Comparison of ENCODE assay signal across 7 mouse cellular contexts in genomic region chr6:57703703-57704102, GRCm38 (mm10). TPM values are rescaled to one million over a fixed set of nuclear protein-coding genes. Genes with fewer than 3 reads are reported as not detected.
A peak's percentile ranks its signal among the peaks of the same experiment; 100 is the strongest.
DNase-seq lines count a peak whose midpoint lies in the region; ATAC-seq lines count a peak whose summit lies in the region.

No protein-coding gene starts in this region.

- peak overlapping the region; percentile 92; the same call in 1 of the 2 replicates for H3K27ac ChIP-seq in embryonic facial prominence, embryonic 11.5 days (replicated peaks; ENCODE audit: low read depth, low read length)
- H3K27ac ChIP-seq in hindbrain, embryonic 10.5 days = peak overlapping the region; percentile 99
- peak overlapping the region; percentile 96 for H3K27ac ChIP-seq in liver, embryonic 15.5 days (replicated peaks)
- H3K27ac ChIP-seq in stomach, embryonic 16.5 days (ENCODE audit: low read length) = peak overlapping the region; percentile 98; the same call in 1 of the 2 replicates

- H3K4me1 ChIP-seq in embryonic facial prominence, embryonic 11.5 days (ENCODE audit: control insufficient read depth, insufficient read depth, low read length) = no peaks in the 10 kb centered on the region
- H3K4me1 ChIP-seq in hindbrain, embryonic 10.5 days (replicated peaks) = peaks cover 19% of the 10 kb centered on the region
- peaks cover 20% of the 10 kb centered on the region for H3K4me1 ChIP-seq in liver, embryonic 15.5 days (replicated peaks)
- H3K4me1 ChIP-seq in stomach, embryonic 16.5 days (ENCODE audit: control insufficient read depth, insufficient read depth, low read length) = peaks cover 7% of the 10 kb centered on the region

- H3K27me3 ChIP-seq in embryonic facial prominence, embryonic 11.5 days (ENCODE audit: control insufficient read depth, insufficient read depth, low read length) = no peaks in the 10 kb centered on the region
- no peaks in the 10 kb centered on the region for H3K27me3 ChIP-seq in hindbrain, embryonic 10.5 days (ENCODE audit: insufficient read depth, poor library complexity, severe bottlenecking)
- no peaks in the 10 kb centered on the region for H3K27me3 ChIP-seq in liver, embryonic 15.5 days
- H3K27me3 ChIP-seq in stomach, embryonic 16.5 days (ENCODE audit: control insufficient read depth, insufficient read depth, low read length) = no peaks in the 10 kb centered on the region

- DNase-seq in spleen, postnatal 10 days (ENCODE audit: low spot score in 2 of 2) = peak; percentile 25 to 38
- no peak for DNase-seq in spleen, postnatal 4 days (ENCODE audit: low spot score in 2 of 2)
- DNase-seq in embryonic facial prominence, embryonic 11.5 days (ENCODE audit: low spot score) = peak; percentile 12
- no peak for DNase-seq in hindbrain, embryonic 10.5 days (ENCODE audit: low spot score)
- DNase-seq in right cerebral cortex, postnatal 36 days (ENCODE audit: low spot score in 2 of 2) = no peak

- no peaks in the 10 kb centered on the region for H3K9me3 ChIP-seq in embryonic facial prominence, embryonic 11.5 days (replicated peaks; ENCODE audit: control insufficient read depth, low read length)
- no peaks in the 10 kb centered on the region for H3K9me3 ChIP-seq in hindbrain, embryonic 10.5 days
- H3K9me3 ChIP-seq in liver, embryonic 15.5 days (replicated peaks) = no peaks in the 10 kb centered on the region
- no peaks in the 10 kb centered on the region for H3K9me3 ChIP-seq in stomach, embryonic 16.5 days (replicated peaks; ENCODE audit: control insufficient read depth, low read length)

- H3K9ac ChIP-seq in embryonic facial prominence, embryonic 11.5 days (replicated peaks; ENCODE audit: low read length) = peak overlapping the region; percentile 88
- peak overlapping the region; percentile 82 for H3K9ac ChIP-seq in liver, embryonic 15.5 days
- peak overlapping the region; percentile 89 for H3K9ac ChIP-seq in stomach, embryonic 16.5 days (ENCODE audit: low read length)

- 31% methylated on average over 2 of the region's 2 CpGs for WGBS in embryonic facial prominence, embryonic 11.5 days
- 40% methylated on average over 2 of the region's 2 CpGs for WGBS in hindbrain, embryonic 10.5 days
- 24% methylated on average over 2 of the region's 2 CpGs for WGBS in liver, embryonic 15.5 days (ENCODE audit: insufficient replicate concordance)
- 11% methylated on average over 2 of the region's 2 CpGs for WGBS in stomach, embryonic 16.5 days

- peak; percentile 34 for ATAC-seq in embryonic facial prominence, embryonic 11.5 days (replicated peaks; ENCODE audit: insufficient number of reproducible peaks, low FRiP score, low TSS enrichment, low read depth)
- peak; percentile 2; the same call in 1 of the 2 replicates for ATAC-seq in liver, embryonic 15.5 days (ENCODE audit: insufficient read depth)
- no peak for ATAC-seq in stomach, embryonic 16.5 days (ENCODE audit: insufficient read depth, low FRiP score)

- peak overlapping the region; percentile 62 for H3K4me3 ChIP-seq in embryonic facial prominence, embryonic 11.5 days (ENCODE audit: low read depth, low read length)
- peak overlapping the region; percentile 82 for H3K4me3 ChIP-seq in hindbrain, embryonic 10.5 days
- peak overlapping the region; percentile 75 for H3K4me3 ChIP-seq in liver, embryonic 15.5 days (replicated peaks)
- H3K4me3 ChIP-seq in stomach, embryonic 16.5 days (replicated peaks; ENCODE audit: low read length) = peak overlapping the region; percentile 95

- H3K36me3 ChIP-seq in embryonic facial prominence, embryonic 11.5 days (replicated peaks; ENCODE audit: control insufficient read depth, insufficient read depth, low read depth, low read length) = no peaks in the 10 kb centered on the region
- H3K36me3 ChIP-seq in hindbrain, embryonic 10.5 days = no peaks in the 10 kb centered on the region
- H3K36me3 ChIP-seq in liver, embryonic 15.5 days (replicated peaks) = no peaks in the 10 kb centered on the region
- H3K36me3 ChIP-seq in stomach, embryonic 16.5 days (ENCODE audit: control insufficient read depth, insufficient read depth, low read length) = no peaks in the 10 kb centered on the region

- H3K4me2 ChIP-seq in embryonic facial prominence, embryonic 11.5 days (ENCODE audit: low read depth, low read length) = peak overlapping the region; percentile 57
- H3K4me2 ChIP-seq in liver, embryonic 15.5 days = peak overlapping the region; percentile 84
- H3K4me2 ChIP-seq in stomach, embryonic 16.5 days (ENCODE audit: low read depth, low read length) = peak overlapping the region; percentile 66

RNA-seq across cellular contexts. Expression of gene Lancl2, which starts 1.4 kb away (rescaled TPM):
- polyA plus RNA-seq in embryonic facial prominence, embryonic 11.5 days (2014; fragmentation: Nextera tagmentation; extraction: Ambion mirVana) = 48.5 and 51.1 TPM in 2 replicates
- polyA plus RNA-seq in hindbrain, embryonic 10.5 days (2016; fragmentation: Nextera tagmentation; extraction: Ambion mirVana) = 35.2 and 37.2 TPM in 2 replicates
- polyA plus RNA-seq in liver, embryonic 15.5 days (2015; fragmentation: Nextera tagmentation; extraction: Ambion mirVana) = 13.2 and 14.5 TPM in 2 replicates
- 20.4 and 21.8 TPM in 2 replicates for polyA plus RNA-seq in stomach, embryonic 16.5 days (2015; fragmentation: Nextera tagmentation; extraction: Ambion mirVana)

RNA-seq across cellular contexts. Expression of gene Pyurf, which starts 11.8 kb away (rescaled TPM):
- 18.5 and 19.7 TPM in 2 replicates for polyA plus RNA-seq in embryonic facial prominence, embryonic 11.5 days (2014; fragmentation: Nextera tagmentation; extraction: Ambion mirVana)
- 17.1 and 17.8 TPM in 2 replicates for polyA plus RNA-seq in hindbrain, embryonic 10.5 days (2016; fragmentation: Nextera tagmentation; extraction: Ambion mirVana)
- 6.7 and 6.8 TPM in 2 replicates for polyA plus RNA-seq in liver, embryonic 15.5 days (2015; fragmentation: Nextera tagmentation; extraction: Ambion mirVana)
- polyA plus RNA-seq in stomach, embryonic 16.5 days (2015; fragmentation: Nextera tagmentation; extraction: Ambion mirVana) = 17.3 and 18.4 TPM in 2 replicates

Comparison
In these comparisons a context has a peak if more than half of its experiments do, and no peak if none do; other contexts are left out.
1. DNase-seq: peak in spleen, postnatal 10 days (2 of 2) and embryonic facial prominence, embryonic 11.5 days (single experiment); none in spleen, postnatal 4 days (0 of 2), hindbrain, embryonic 10.5 days (single experiment) and right cerebral cortex, postnatal 36 days (0 of 2).
2. Peak in every context shown above with its lines, with median percentiles within 50 percentile points of each other: H3K27ac ChIP-seq, H3K4me2 ChIP-seq, H3K4me3 ChIP-seq and H3K9ac ChIP-seq.